Mouse (Mus musculus) cortical plate, adult 2 months (tissue): ENCODE measurements around the gene Ssbp4.

Experiments
- CTCF ChIP-seq: fragments of 200-500 bp; IDR thresholded peaks from 2 replicates; pipeline ENCODE4 v1.5.1; 2011; ENCODE audit warnings: mild to moderate bottlenecking, control low read depth, low read length; ENCODE audit not compliant: insufficient read depth; ENCODE audit errors: extremely low read depth
- POLR2A ChIP-seq: fragments of 200-500 bp; IDR thresholded peaks from 2 replicates; pipeline ENCODE4 v1.6.1; 2011; ENCODE audit warnings: mild to moderate bottlenecking, low read length, control low read depth; ENCODE audit not compliant: insufficient read depth; ENCODE audit errors: extremely low read depth

- TF ChIP-seq POLR2A (no peak), CTCF (no peak)
Observed at GRCm38 (mm10) chr8:70654121-70654520, 45.4 kb upstream of the Ssbp4 start.
